Mouse (Mus musculus) thymus, adult 2 months (tissue): ENCODE measurements around the gene Gm20388.

Experiments used
- CTCF ChIP-seq: fragments of 200-500 bp; IDR thresholded peaks from 2 replicates; pipeline ENCODE4 v1.5.1; 2012; ENCODE audit warnings: mild to moderate bottlenecking, control low read depth, low read length, moderate library complexity, borderline replicate concordance; ENCODE audit not compliant: control insufficient read depth, poor library complexity, insufficient read depth; ENCODE audit errors: extremely low read depth
- POLR2A ChIP-seq: fragments of 200-500 bp; IDR thresholded peaks from 2 replicates; pipeline ENCODE4 v1.6.1; 2012; ENCODE audit warnings: mild to moderate bottlenecking, low read length, control low read depth, moderate library complexity; ENCODE audit not compliant: control insufficient read depth, poor library complexity, insufficient read depth; ENCODE audit errors: extremely low read depth

- TF ChIP-seq CTCF = no peak
- TF ChIP-seq POLR2A = no peak
These were observed 2206.2 kb downstream of the Gm20388 start for GRCm38 (mm10) chr8:122116716-122117357.
